Mouse (Mus musculus) embryonic facial prominence, embryonic 10.5 days (tissue): ENCODE results near the gene Prl3c1. TPM values are rescaled to one million over a fixed set of nuclear protein-coding genes. Genes with fewer than 3 reads are reported as not detected.
"Not testable (repeated sequence)": the region's sequence is repeated elsewhere in the genome, so short reads cannot be mapped to it uniquely, and the experiment has no call there.

Source experiments
- DNase-seq: peaks from one replicate; pipeline ENCODE4 v3.0.0-alpha.2; 2017; ENCODE audit warnings: low spot score
- H3K27ac ChIP-seq: fragments of 300-500 bp; sonication (generic); replicated peaks from 2 replicates; pipeline ENCODE4 v1.5.1; 2016; ENCODE audit warnings: mild to moderate bottlenecking
- H3K27me3 ChIP-seq: fragments of 300-500 bp; sonication (generic); replicated peaks from 2 replicates; pipeline ENCODE4 v1.6.1; 2016; ENCODE audit warnings: low read depth, mild to moderate bottlenecking; ENCODE audit not compliant: poor library complexity, severe bottlenecking
- H3K36me3 ChIP-seq: fragments of 300-500 bp; sonication (generic); replicated peaks from 2 replicates; pipeline ENCODE4 v1.6.1; 2016; ENCODE audit warnings: mild to moderate bottlenecking, moderate library complexity
- H3K4me1 ChIP-seq: fragments of 300-500 bp; sonication (generic); 2 replicates; pipeline ENCODE4 v1.6.1; 2016
- H3K4me3 ChIP-seq: fragments of 300-500 bp; sonication (generic); 2 replicates; pipeline ENCODE4 v1.5.1; 2016; ENCODE audit warnings: mild to moderate bottlenecking, moderate library complexity
- H3K9me3 ChIP-seq: fragments of 300-500 bp; sonication (generic); 2 replicates; pipeline ENCODE4 v1.6.1; 2016; ENCODE audit warnings: mild to moderate bottlenecking
- whole genome bisulfite sequencing: fragments of 180-500 bp; shearing (Covaris S2); methylation state at CpG from one replicate; pipeline ENCODE4 v1.1.7; 2016; 5-methylcytosine and 5-hydroxymethylcytosine counted together
- polyA plus RNA-seq: library from polyadenylated mRNA; unstranded; fragments of >200 nt; fragmentation: Nextera tagmentation; extraction: Ambion mirVana; gene quantifications from 2 replicates; pipeline ENCODE4 v1.2.1, GENCODE M21; 2016

Gene Prl3c1
- polyA plus RNA-seq, result not detected in 2 replicates

DNA sequence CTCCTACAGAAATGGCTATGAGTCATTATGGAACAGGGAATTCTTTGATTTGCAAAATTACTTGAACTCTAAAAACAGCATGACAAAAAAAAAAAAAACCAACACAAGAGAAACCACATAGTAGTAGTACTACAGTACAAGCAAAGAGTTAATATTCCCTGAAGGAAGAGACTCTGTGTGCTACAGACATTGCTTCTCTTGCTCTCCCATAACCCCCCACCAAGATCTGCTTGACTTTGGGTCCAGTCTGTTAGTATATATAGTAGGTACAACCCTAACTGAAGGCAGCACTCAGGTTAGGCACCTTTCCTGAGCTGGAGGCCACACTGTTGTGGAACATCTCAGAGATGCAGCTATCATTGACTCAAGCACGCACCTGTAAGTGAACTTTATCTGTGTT lies at the start of gene Prl3c1:
Prl3c1 (plus strand) TSS at position 301 of the 400 bp plus-strand sequence.
- H3K27me3 ChIP-seq, result no peaks in the 10 kb centered on the region
- H3K27ac ChIP-seq, result no peak within 1 kb of the TSS
- H3K9me3 ChIP-seq, result no peaks in the 10 kb centered on the region; the same call in 1 of the 2 replicates
- H3K4me1 ChIP-seq, result no peaks in the 10 kb centered on the region
- H3K36me3 ChIP-seq, result no peaks in the 10 kb centered on the region
- no peak within 1 kb of the TSS for H3K4me3 ChIP-seq
- 86% methylated on average over 1 of the region's 1 CpGs for WGBS
- no peak for DNase-seq

DNA sequence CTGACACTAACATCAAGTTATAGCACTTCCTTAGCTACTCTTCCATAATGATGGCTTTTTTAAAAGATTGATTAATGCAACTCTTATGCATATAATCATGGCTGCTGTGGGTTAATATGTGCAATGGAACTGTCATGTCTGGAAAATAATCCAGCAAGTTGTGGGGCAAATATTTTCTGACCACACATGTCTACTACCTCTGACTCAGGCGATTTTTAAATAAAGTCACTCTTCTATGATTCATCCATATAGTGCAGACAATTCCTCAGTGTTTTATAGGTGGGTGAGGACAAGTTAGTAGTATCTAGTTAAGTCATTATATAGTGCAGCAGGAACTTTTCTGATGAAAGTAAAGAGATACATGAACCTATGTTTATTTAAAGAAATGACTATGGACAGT lies 48.2 kb upstream of the Prl3c1 start:
- no peaks in the 10 kb centered on the region for H3K4me1 ChIP-seq
- no peak overlapping the region for H3K27ac ChIP-seq
- H3K9me3 ChIP-seq, result no peaks in the 10 kb centered on the region
- H3K36me3 ChIP-seq, result no peaks in the 10 kb centered on the region
- 77% methylated on average over 1 of the region's 1 CpGs for WGBS
- no peak overlapping the region for H3K4me3 ChIP-seq
- DNase-seq, result no peak
- no peaks in the 10 kb centered on the region for H3K27me3 ChIP-seq

DNA sequence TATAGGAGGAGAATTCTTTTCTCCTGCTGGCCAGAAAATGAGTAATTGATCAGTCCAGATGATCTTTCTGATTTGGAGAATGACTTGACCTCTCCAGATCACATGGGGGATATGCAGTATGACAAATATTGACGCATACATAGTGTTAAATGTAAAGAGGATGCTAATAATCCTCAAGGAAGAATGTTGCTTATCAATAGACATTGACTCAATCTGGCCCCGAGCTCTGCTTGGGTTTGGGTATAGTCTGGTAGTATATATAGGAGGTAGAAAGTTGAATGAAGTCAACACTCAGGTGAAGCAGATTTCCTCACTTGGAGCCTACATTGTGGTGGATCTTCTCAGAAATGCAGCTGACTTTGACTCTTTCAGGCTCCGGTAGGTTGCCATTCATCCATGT lies 40.0 kb upstream of the Prl3c1 start, which contains the start of gene Prl3d3:
Prl3d3 (plus strand) TSS at position 301 of the 400 bp plus-strand sequence.
- not testable (repeated sequence) for H3K36me3 ChIP-seq, H3K4me1 ChIP-seq, H3K4me3 ChIP-seq, DNase-seq, H3K27me3 ChIP-seq, H3K27ac ChIP-seq, H3K9me3 ChIP-seq
- WGBS, result 91% methylated on average over 3 of the region's 3 CpGs

DNA sequence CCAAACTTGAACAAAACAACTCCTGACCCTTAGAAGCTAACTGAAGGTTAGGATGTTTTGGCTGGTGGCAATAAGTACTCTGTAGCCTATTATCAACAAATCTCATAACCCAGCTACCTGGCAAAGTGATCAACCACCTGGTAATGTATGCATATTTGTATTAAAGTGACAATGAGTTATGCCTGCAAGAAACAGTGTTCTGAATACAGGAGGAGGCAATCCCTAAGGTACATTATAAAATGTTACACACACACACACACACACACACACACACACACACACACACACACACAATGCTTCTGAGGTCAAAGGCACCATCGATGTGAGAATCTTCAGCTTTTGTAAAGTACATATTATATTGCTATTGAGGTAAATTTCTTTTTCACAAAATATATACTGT lies 45.1 kb downstream of the Prl3c1 start, which contains the start of gene Prl3b1:
Prl3b1 (plus strand) TSS at position 301 of the 400 bp plus-strand sequence.
- Histone ChIP-seq H3K36me3 (no peaks in the 10 kb centered on the region), H3K27me3 (no peaks in the 10 kb centered on the region), H3K9me3 (no peaks in the 10 kb centered on the region), H3K4me3 (no peak within 1 kb of the TSS), H3K27ac (no peak within 1 kb of the TSS), H3K4me1 (no peaks in the 10 kb centered on the region)
- DNase-seq, result no peak
- WGBS, result 89% methylated on average over 1 of the region's 1 CpGs

Other genes starting within 250 kb of the Prl3c1 start
- not detected in 2 replicates for gene Prl, start 139.1 kb upstream of the Prl3c1 start, polyA plus RNA-seq
- gene Prl3d1, start 102.5 kb upstream of the Prl3c1 start, polyA plus RNA-seq, result not detected in 2 replicates
- gene Prl3d2, start 75.0 kb upstream of the Prl3c1 start, polyA plus RNA-seq, result not detected in 2 replicates
- not detected in 2 replicates for gene Prl3d3, start 39.9 kb upstream of the Prl3c1 start, polyA plus RNA-seq
- 1.5 and 2.2 TPM in 2 replicates for gene Prl3b1, start 45.2 kb downstream of the Prl3c1 start, polyA plus RNA-seq
- not detected in 2 replicates for gene Prl3a1, start 62.8 kb downstream of the Prl3c1 start, polyA plus RNA-seq
- not detected in 2 replicates for gene Prl6a1, start 116.0 kb downstream of the Prl3c1 start, polyA plus RNA-seq
- not detected in 2 replicates for gene Prl8a2, start 149.0 kb downstream of the Prl3c1 start, polyA plus RNA-seq
- not detected in 2 replicates for gene Prl2b1, start 194.2 kb downstream of the Prl3c1 start, polyA plus RNA-seq
- not detected in 2 replicates for gene Prl8a6, start 242.0 kb downstream of the Prl3c1 start, polyA plus RNA-seq